ENCODE assay signal across 11 mouse cellular contexts in the genomic region with DNA sequence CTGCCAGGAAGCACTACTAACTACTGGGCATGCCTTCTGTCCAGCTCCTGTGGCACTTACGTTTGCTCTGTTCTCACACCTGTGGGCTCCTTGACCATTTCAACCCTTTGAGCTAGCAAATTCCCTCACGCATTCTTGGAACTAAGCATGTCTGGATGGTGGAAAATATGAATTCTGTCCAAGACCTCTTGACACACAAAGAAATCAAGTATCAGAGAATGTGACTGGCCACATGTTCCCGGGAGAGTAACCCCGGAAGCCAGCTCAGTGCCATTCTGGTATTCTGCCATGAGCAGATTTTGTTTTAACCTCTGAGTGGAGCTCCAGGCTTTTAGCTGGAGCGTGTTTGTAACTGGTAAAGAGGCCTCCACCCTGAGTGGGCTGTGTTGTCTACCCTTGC. TPM values are rescaled to one million over a fixed set of nuclear protein-coding genes. Genes with fewer than 3 reads are reported as not detected.
DNase-seq lines count a peak whose midpoint lies in the region; ATAC-seq lines count a peak whose summit lies in the region.
"Had no signal": no experiment of that assay in that cellular context is flagged by ENCODE, and none has a peak within 500 bp of the region (broad histone marks: within the 10 kb centered on the region; RNA-seq: fewer than 3 reads in every experiment).

No protein-coding gene starts in this region.

- WGBS in heart, embryonic 11.5 days (ENCODE audit: insufficient replicate concordance) = 64% methylated on average over 5 of the region's 5 CpGs
- 75% methylated on average over 5 of the region's 5 CpGs for WGBS in neural tube, embryonic 15.5 days

- peaks cover 14% of the 10 kb centered on the region for H3K4me1 ChIP-seq in heart, embryonic 11.5 days (ENCODE audit: control insufficient read depth, insufficient read depth, low read length)
- peaks cover 5% of the 10 kb centered on the region; the same call in 1 of the 2 replicates for H3K4me1 ChIP-seq in brown adipose tissue, adult 24 weeks (ENCODE audit: control insufficient read depth, insufficient read depth, insufficient read length, low read length)
- no peaks in the 10 kb centered on the region for H3K4me1 ChIP-seq in neural tube, embryonic 15.5 days
- H3K4me1 ChIP-seq: embryonic facial prominence, embryonic 12.5 days; midbrain, embryonic 12.5 days had no signal

- H3K27ac ChIP-seq in heart, embryonic 11.5 days (ENCODE audit: low read depth, low read length) = no peak overlapping the region
- peak overlapping the region; percentile 91 for H3K27ac ChIP-seq in brown adipose tissue, adult 24 weeks (replicated peaks; ENCODE audit: low read depth, low read length)
- H3K27ac ChIP-seq in neural tube, embryonic 15.5 days (replicated peaks) = no peak overlapping the region
- H3K27ac ChIP-seq: embryonic facial prominence, embryonic 12.5 days; midbrain, embryonic 12.5 days had no signal

- no peak overlapping the region for H3K4me3 ChIP-seq in heart, embryonic 11.5 days (ENCODE audit: low read depth, low read length)
- no peak overlapping the region for H3K4me3 ChIP-seq in brown adipose tissue, adult 24 weeks (ENCODE audit: insufficient read depth, low read depth, low read length)
- H3K4me3 ChIP-seq in neural tube, embryonic 15.5 days (replicated peaks) = no peak overlapping the region
- H3K4me3 ChIP-seq: embryonic facial prominence, embryonic 12.5 days; midbrain, embryonic 12.5 days had no signal

- intact Hi-C loops in left cerebral cortex, postnatal 4 days (cut with DNase I) = no loop called here
- intact Hi-C loops in left cerebral cortex, postnatal 36 days (cut with DNase I) = no loop called here

- no peaks in the 10 kb centered on the region for H3K36me3 ChIP-seq in heart, embryonic 11.5 days (ENCODE audit: control insufficient read depth, insufficient read depth, low read length)
- no peaks in the 10 kb centered on the region for H3K36me3 ChIP-seq in neural tube, embryonic 15.5 days
- H3K36me3 ChIP-seq: embryonic facial prominence, embryonic 12.5 days; midbrain, embryonic 12.5 days had no signal

- no peak for ATAC-seq in heart, embryonic 11.5 days (replicated peaks; ENCODE audit: insufficient number of reproducible peaks, low FRiP score, low TSS enrichment)
- no peak for ATAC-seq in neural tube, embryonic 15.5 days (ENCODE audit: low FRiP score)
- ATAC-seq: inflammation-experienced regulatory T-cells, adult 6 months had no signal

- no peaks in the 10 kb centered on the region for H3K27me3 ChIP-seq in heart, embryonic 11.5 days (ENCODE audit: control insufficient read depth, insufficient read depth, low read length)
- no peaks in the 10 kb centered on the region for H3K27me3 ChIP-seq in neural tube, embryonic 15.5 days (replicated peaks)
- H3K27me3 ChIP-seq: embryonic facial prominence, embryonic 12.5 days; midbrain, embryonic 12.5 days had no signal

- peak; percentile 49 to 52 for DNase-seq in heart, adult 18-20 months
- DNase-seq in left cerebral cortex, postnatal 4 days = peak; percentile 6
- DNase-seq in left cerebral cortex, postnatal 36 days (ENCODE audit: low spot score in 2 of 2) = no peak
- peak; percentile 49 to 58 for DNase-seq in lung, postnatal 4 days
- no peak for DNase-seq in layer of hippocampus, adult 8-10 months (ENCODE audit: low spot score in 2 of 2)

- H3K9me3 ChIP-seq in heart, embryonic 11.5 days (replicated peaks; ENCODE audit: control insufficient read depth, low read length) = no peaks in the 10 kb centered on the region
- H3K9me3 ChIP-seq in neural tube, embryonic 15.5 days (replicated peaks) = no peaks in the 10 kb centered on the region
- H3K9me3 ChIP-seq: embryonic facial prominence, embryonic 12.5 days; midbrain, embryonic 12.5 days had no signal

- no peak overlapping the region for H3K9ac ChIP-seq in heart, embryonic 11.5 days (ENCODE audit: low read depth, low read length)
- no peak overlapping the region for H3K9ac ChIP-seq in neural tube, embryonic 15.5 days (replicated peaks)
- H3K9ac ChIP-seq: embryonic facial prominence, embryonic 12.5 days; midbrain, embryonic 12.5 days had no signal

- H3K4me2 ChIP-seq in heart, embryonic 11.5 days = no peak overlapping the region
- H3K4me2 ChIP-seq in neural tube, embryonic 15.5 days = no peak overlapping the region
- H3K4me2 ChIP-seq: embryonic facial prominence, embryonic 12.5 days; midbrain, embryonic 12.5 days had no signal

RNA-seq across cellular contexts. Expression of a gene that starts 8.7 kb away (rescaled TPM):
- 10 to 100 TPM; 28.4 to 30.5 TPM for total RNA-seq in heart, adult 18-20 months (2021)
- polyA plus RNA-seq in heart, embryonic 11.5 days (2014; fragmentation: Nextera tagmentation; extraction: Ambion mirVana) = 29.1 and 34.3 TPM in 2 replicates
- total RNA-seq in left cerebral cortex, postnatal 4 days (2021) = 10 to 100 TPM; 45.5 to 51.4 TPM
- total RNA-seq in left cerebral cortex, postnatal 36 days (2021) = 10 to 100 TPM; 65.6 to 66.4 TPM
- 43.9 and 50.8 TPM in 2 replicates for polyA plus RNA-seq in brown adipose tissue, adult 24 weeks (2012; ENCODE audit: insufficient read depth, insufficient read length, missing spikeins)
- polyA plus RNA-seq in neural tube, embryonic 15.5 days (2015; fragmentation: Nextera tagmentation; extraction: Ambion mirVana) = 43.3 and 43.4 TPM in 2 replicates
- total RNA-seq in layer of hippocampus, adult 8-10 months (2022) = 10 to 100 TPM; 61.2 to 77.8 (median 65.9) TPM

Comparison
In these comparisons a context has a peak if more than half of its experiments do, and no peak if none do; other contexts are left out.
1. DNase-seq: peak in heart, adult 18-20 months (2 of 2), left cerebral cortex, postnatal 4 days (single experiment) and lung, postnatal 4 days (2 of 2); none in left cerebral cortex, postnatal 36 days (0 of 2) and layer of hippocampus, adult 8-10 months (0 of 2).